Mouse (Mus musculus): Measurements from ENCODE around the gene Zfp410. TPM values are rescaled to one million over a fixed set of nuclear protein-coding genes. Genes with fewer than 3 reads are reported as not detected.

Zfp410 gene
- polyA plus RNA-seq (2012; fragmentation: generic; extraction: Trizol) = 23.5 TPM
- long read RNA-seq, experiment 1, transcript Zfp410-201 (12 exons, 2,597 nt) = major isoform, 13 of 28 reads
- long read RNA-seq, experiment 1, partial matches to known transcripts = 8 of 28 reads
- long read RNA-seq, experiment 1, other reads (novel, unspliced or antisense) = 7 of 28 reads
- long read RNA-seq, experiment 2, transcript Zfp410-213 (12 exons, 2,284 nt) = minor isoform, 5 of 266 reads
- long read RNA-seq, experiment 2, transcript Zfp410-201 (12 exons, 2,597 nt) = major isoform, 143 of 266 reads
- long read RNA-seq, experiment 2, partial matches to known transcripts = 6 of 266 reads
- long read RNA-seq, experiment 2, other reads (novel, unspliced or antisense) = 111 of 266 reads

- peaks cover 50% of the 10 kb centered on the region for H3K79me2 ChIP-seq (ENCODE audit: control insufficient read depth, insufficient read depth)
- peak within 1 kb of the TSS; percentile 86 for H3K4me3 ChIP-seq (ENCODE audit: insufficient read depth, poor library complexity, severe bottlenecking)
- no peaks in the 10 kb centered on the region for H3K27me3 ChIP-seq (ENCODE audit: control insufficient read depth, insufficient read depth, insufficient read length)
- no peaks in the 10 kb centered on the region for H3K36me3 ChIP-seq (ENCODE audit: control insufficient read depth, insufficient read depth)
- TF ChIP-seq CEBPB (IDR thresholded peaks at IDR 0.05; ENCODE audit: low read depth) (no peak), CTCF (IDR thresholded peaks at IDR 0.05; ENCODE audit: control insufficient read depth, insufficient read depth, insufficient read length) (no peak), FOSL1 (IDR thresholded peaks at IDR 0.05; ENCODE audit: insufficient read depth, low read length, poor library complexity, severe bottlenecking) (no peak), MYOD1 (IDR thresholded peaks at IDR 0.05; ENCODE audit: control insufficient read depth, insufficient read length, low read depth) (no peak), MAX (IDR thresholded peaks at IDR 0.05) (no peak), MYOG (IDR thresholded peaks at IDR 0.05; ENCODE audit: control insufficient read depth, extremely low read depth, insufficient read length) (no peak), USF1 (IDR thresholded peaks at IDR 0.05; ENCODE audit: low read depth) (no peak)
- peaks cover 45% of the 10 kb centered on the region for H3K79me3 ChIP-seq (ENCODE audit: low read depth)
- H3ac ChIP-seq (ENCODE audit: control insufficient read depth, insufficient read length, low read depth) = peak within 1 kb of the TSS; percentile 96
Observed at GRCm38 (mm10) chr12:84316721-84317621, at the start of gene Zfp410. Gene Zfp410 (plus strand): TSS chr12:84316852.

GRCm38 (mm10) chr12:84267264-84267663 lies 49.4 kb upstream of the Zfp410 start:
- no peak overlapping the region for H3K4me3 ChIP-seq (ENCODE audit: insufficient read depth, poor library complexity, severe bottlenecking)
- H3K27me3 ChIP-seq (ENCODE audit: control insufficient read depth, insufficient read depth, insufficient read length) = peaks cover under 1% of the 10 kb centered on the region
- H3K79me3 ChIP-seq (ENCODE audit: low read depth) = no peaks in the 10 kb centered on the region
- no peak overlapping the region for H3ac ChIP-seq (ENCODE audit: control insufficient read depth, insufficient read length, low read depth)
- H3K36me3 ChIP-seq (ENCODE audit: control insufficient read depth, insufficient read depth) = no peaks in the 10 kb centered on the region
- no peaks in the 10 kb centered on the region for H3K79me2 ChIP-seq (ENCODE audit: control insufficient read depth, insufficient read depth)
- no peak for TF ChIP-seq MYOD1 (IDR thresholded peaks at IDR 0.05; ENCODE audit: control insufficient read depth, insufficient read length, low read depth)
- TF ChIP-seq USF1 (IDR thresholded peaks at IDR 0.05; ENCODE audit: low read depth) = no peak
- no peak for TF ChIP-seq FOSL1 (IDR thresholded peaks at IDR 0.05; ENCODE audit: insufficient read depth, low read length, poor library complexity, severe bottlenecking)
- TF ChIP-seq CTCF (IDR thresholded peaks at IDR 0.05; ENCODE audit: control insufficient read depth, insufficient read depth, insufficient read length) = no peak
- TF ChIP-seq MAX (IDR thresholded peaks at IDR 0.05) = no peak
- TF ChIP-seq MYOG (IDR thresholded peaks at IDR 0.05; ENCODE audit: control insufficient read depth, extremely low read depth, insufficient read length) = no peak
- TF ChIP-seq CEBPB (IDR thresholded peaks at IDR 0.05; ENCODE audit: low read depth) = no peak

GRCm38 (mm10) chr12:84273366-84273765 lies 43.3 kb upstream of the Zfp410 start:
- TF ChIP-seq MYOD1 (IDR thresholded peaks at IDR 0.05; ENCODE audit: control insufficient read depth, insufficient read length, low read depth) = no peak
- no peak for TF ChIP-seq MAX (IDR thresholded peaks at IDR 0.05)
- no peak for TF ChIP-seq CTCF (IDR thresholded peaks at IDR 0.05; ENCODE audit: control insufficient read depth, insufficient read depth, insufficient read length)
- TF ChIP-seq FOSL1 (IDR thresholded peaks at IDR 0.05; ENCODE audit: insufficient read depth, low read length, poor library complexity, severe bottlenecking) = no peak
- TF ChIP-seq MYOG (IDR thresholded peaks at IDR 0.05; ENCODE audit: control insufficient read depth, extremely low read depth, insufficient read length) = no peak
- TF ChIP-seq USF1 (IDR thresholded peaks at IDR 0.05; ENCODE audit: low read depth) = no peak
- TF ChIP-seq CEBPB (IDR thresholded peaks at IDR 0.05; ENCODE audit: low read depth) = no peak
- no peaks in the 10 kb centered on the region for H3K79me2 ChIP-seq (ENCODE audit: control insufficient read depth, insufficient read depth)
- no peaks in the 10 kb centered on the region for H3K36me3 ChIP-seq (ENCODE audit: control insufficient read depth, insufficient read depth)
- no peak overlapping the region for H3K4me3 ChIP-seq (ENCODE audit: insufficient read depth, poor library complexity, severe bottlenecking)
- H3K79me3 ChIP-seq (ENCODE audit: low read depth) = no peaks in the 10 kb centered on the region
- H3ac ChIP-seq (ENCODE audit: control insufficient read depth, insufficient read length, low read depth) = no peak overlapping the region
- H3K27me3 ChIP-seq (ENCODE audit: control insufficient read depth, insufficient read depth, insufficient read length) = no peaks in the 10 kb centered on the region

- H3K79me3 ChIP-seq (ENCODE audit: low read depth) = no peaks in the 10 kb centered on the region
- no peak overlapping the region for H3ac ChIP-seq (ENCODE audit: control insufficient read depth, insufficient read length, low read depth)
- H3K79me2 ChIP-seq (ENCODE audit: control insufficient read depth, insufficient read depth) = no peaks in the 10 kb centered on the region
- H3K27me3 ChIP-seq (ENCODE audit: control insufficient read depth, insufficient read depth, insufficient read length) = no peaks in the 10 kb centered on the region
- H3K36me3 ChIP-seq (ENCODE audit: control insufficient read depth, insufficient read depth) = no peaks in the 10 kb centered on the region
- no peak overlapping the region for H3K4me3 ChIP-seq (ENCODE audit: insufficient read depth, poor library complexity, severe bottlenecking)
- TF ChIP-seq MYOG (IDR thresholded peaks at IDR 0.05; ENCODE audit: control insufficient read depth, extremely low read depth, insufficient read length) (no peak), MAX (IDR thresholded peaks at IDR 0.05) (no peak), CTCF (IDR thresholded peaks at IDR 0.05; ENCODE audit: control insufficient read depth, insufficient read depth, insufficient read length) (no peak), CEBPB (IDR thresholded peaks at IDR 0.05; ENCODE audit: low read depth) (peak; percentile 51)
Observed at GRCm38 (mm10) chr12:84275288-84275687, 41.4 kb upstream of the Zfp410 start.

- Histone ChIP-seq H3K4me3 (ENCODE audit: insufficient read depth, poor library complexity, severe bottlenecking) (no peak overlapping the region), H3K27me3 (ENCODE audit: control insufficient read depth, insufficient read depth, insufficient read length) (no peaks in the 10 kb centered on the region), H3K36me3 (ENCODE audit: control insufficient read depth, insufficient read depth) (no peaks in the 10 kb centered on the region), H3K79me2 (ENCODE audit: control insufficient read depth, insufficient read depth) (no peaks in the 10 kb centered on the region), H3ac (ENCODE audit: control insufficient read depth, insufficient read length, low read depth) (no peak overlapping the region), H3K79me3 (ENCODE audit: low read depth) (no peaks in the 10 kb centered on the region)
- no peak for TF ChIP-seq CTCF (IDR thresholded peaks at IDR 0.05; ENCODE audit: control insufficient read depth, insufficient read depth, insufficient read length)
Observed at GRCm38 (mm10) chr12:84276288-84276687, 40.4 kb upstream of the Zfp410 start.

Measured in C2C12 (cell line).